Mouse (Mus musculus): ENCODE measurements at regions not wholly inside any gene's neighbourhood (a gene's known extent, or its start where the extent isn't known, plus 50 kb on each side); places are given as distances from the start of the nearest gene placed in this dataset.

GRCm38 (mm10) chr9:41771276-41771675 is 352.8 kb downstream of the Sorl1 start:
- no peaks in the 10 kb centered on the region for H3K36me3 ChIP-seq (ENCODE audit: control insufficient read depth, insufficient read depth)
- H3K27me3 ChIP-seq (ENCODE audit: control insufficient read depth, insufficient read depth, insufficient read length): no peaks in the 10 kb centered on the region
- no peak overlapping the region for H3ac ChIP-seq (ENCODE audit: control insufficient read depth, insufficient read length, low read depth)
- H3K4me3 ChIP-seq (ENCODE audit: insufficient read depth, poor library complexity, severe bottlenecking): no peak overlapping the region
- H3K79me2 ChIP-seq (ENCODE audit: control insufficient read depth, insufficient read depth): no peaks in the 10 kb centered on the region
- H3K79me3 ChIP-seq (ENCODE audit: low read depth): no peaks in the 10 kb centered on the region
- TF ChIP-seq USF1 (IDR thresholded peaks at IDR 0.05; ENCODE audit: low read depth) (no peak), MYOD1 (IDR thresholded peaks at IDR 0.05; ENCODE audit: control insufficient read depth, insufficient read length, low read depth) (no peak), FOSL1 (IDR thresholded peaks at IDR 0.05; ENCODE audit: insufficient read depth, low read length, poor library complexity, severe bottlenecking) (no peak), CTCF (IDR thresholded peaks at IDR 0.05; ENCODE audit: control insufficient read depth, insufficient read depth, insufficient read length) (no peak), CEBPB (IDR thresholded peaks at IDR 0.05; ENCODE audit: low read depth) (no peak), MYOG (IDR thresholded peaks at IDR 0.05; ENCODE audit: control insufficient read depth, extremely low read depth, insufficient read length) (no peak), MAX (IDR thresholded peaks at IDR 0.05) (no peak)

- no peaks in the 10 kb centered on the region for H3K36me3 ChIP-seq (ENCODE audit: control insufficient read depth, insufficient read depth)
- H3K79me2 ChIP-seq (ENCODE audit: control insufficient read depth, insufficient read depth): no peaks in the 10 kb centered on the region
- no peaks in the 10 kb centered on the region for H3K79me3 ChIP-seq (ENCODE audit: low read depth)
- no peak overlapping the region for H3ac ChIP-seq (ENCODE audit: control insufficient read depth, insufficient read length, low read depth)
- H3K27me3 ChIP-seq (ENCODE audit: control insufficient read depth, insufficient read depth, insufficient read length): no peaks in the 10 kb centered on the region
- no peak overlapping the region for H3K4me3 ChIP-seq (ENCODE audit: insufficient read depth, poor library complexity, severe bottlenecking)
- TF ChIP-seq MYOG (IDR thresholded peaks at IDR 0.05; ENCODE audit: control insufficient read depth, extremely low read depth, insufficient read length): no peak
- TF ChIP-seq MAX (IDR thresholded peaks at IDR 0.05): no peak
- no peak for TF ChIP-seq CEBPB (IDR thresholded peaks at IDR 0.05; ENCODE audit: low read depth)
- TF ChIP-seq USF1 (IDR thresholded peaks at IDR 0.05; ENCODE audit: low read depth): no peak
- no peak for TF ChIP-seq CTCF (IDR thresholded peaks at IDR 0.05; ENCODE audit: control insufficient read depth, insufficient read depth, insufficient read length)
- no peak for TF ChIP-seq MYOD1 (IDR thresholded peaks at IDR 0.05; ENCODE audit: control insufficient read depth, insufficient read length, low read depth)
- TF ChIP-seq FOSL1 (IDR thresholded peaks at IDR 0.05; ENCODE audit: insufficient read depth, low read length, poor library complexity, severe bottlenecking): no peak
Observed at GRCm38 (mm10) chr9:41768316-41768715, 355.8 kb downstream of the Sorl1 start.

- TF ChIP-seq USF1 (IDR thresholded peaks at IDR 0.05; ENCODE audit: low read depth): peak; percentile 40
- TF ChIP-seq MYOD1 (IDR thresholded peaks at IDR 0.05; ENCODE audit: control insufficient read depth, insufficient read length, low read depth): peak; percentile 89
- TF ChIP-seq MAX (IDR thresholded peaks at IDR 0.05): no peak
- Histone ChIP-seq H3K36me3 (ENCODE audit: control insufficient read depth, insufficient read depth) (no peaks in the 10 kb centered on the region), H3K27me3 (ENCODE audit: control insufficient read depth, insufficient read depth, insufficient read length) (no peaks in the 10 kb centered on the region), H3K79me3 (ENCODE audit: low read depth) (no peaks in the 10 kb centered on the region), H3K79me2 (ENCODE audit: control insufficient read depth, insufficient read depth) (no peaks in the 10 kb centered on the region), H3ac (ENCODE audit: control insufficient read depth, insufficient read length, low read depth) (no peak overlapping the region), H3K4me3 (ENCODE audit: insufficient read depth, poor library complexity, severe bottlenecking) (no peak overlapping the region)
Observed at GRCm38 (mm10) chr9:41766533-41766920, 357.6 kb downstream of the Sorl1 start.

- Histone ChIP-seq H3K79me3 (ENCODE audit: low read depth) (no peaks in the 10 kb centered on the region), H3K4me3 (ENCODE audit: insufficient read depth, poor library complexity, severe bottlenecking) (no peak overlapping the region), H3ac (ENCODE audit: control insufficient read depth, insufficient read length, low read depth) (no peak overlapping the region), H3K36me3 (ENCODE audit: control insufficient read depth, insufficient read depth) (no peaks in the 10 kb centered on the region), H3K27me3 (ENCODE audit: control insufficient read depth, insufficient read depth, insufficient read length) (no peaks in the 10 kb centered on the region), H3K79me2 (ENCODE audit: control insufficient read depth, insufficient read depth) (no peaks in the 10 kb centered on the region)
- TF ChIP-seq MAX (IDR thresholded peaks at IDR 0.05): no peak
- no peak for TF ChIP-seq CEBPB (IDR thresholded peaks at IDR 0.05; ENCODE audit: low read depth)
- TF ChIP-seq CTCF (IDR thresholded peaks at IDR 0.05; ENCODE audit: control insufficient read depth, insufficient read depth, insufficient read length): no peak
Observed at GRCm38 (mm10) chr9:41765816-41766532, 358.1 kb downstream of the Sorl1 start.

GRCm38 (mm10) chr9:41761050-41761576 is 363.0 kb downstream of the Sorl1 start:
- TF ChIP-seq MYOG (IDR thresholded peaks at IDR 0.05; ENCODE audit: control insufficient read depth, extremely low read depth, insufficient read length) (no peak), MYOD1 (IDR thresholded peaks at IDR 0.05; ENCODE audit: control insufficient read depth, insufficient read length, low read depth) (no peak), MAX (IDR thresholded peaks at IDR 0.05) (no peak), CEBPB (IDR thresholded peaks at IDR 0.05; ENCODE audit: low read depth) (no peak), CTCF (IDR thresholded peaks at IDR 0.05; ENCODE audit: control insufficient read depth, insufficient read depth, insufficient read length) (no peak)

GRCm38 (mm10) chr9:41754434-41755002 is 369.6 kb downstream of the Sorl1 start:
- TF ChIP-seq MYOD1 (IDR thresholded peaks at IDR 0.05; ENCODE audit: control insufficient read depth, insufficient read length, low read depth): no peak
- TF ChIP-seq CEBPB (IDR thresholded peaks at IDR 0.05; ENCODE audit: low read depth): no peak
- TF ChIP-seq USF1 (IDR thresholded peaks at IDR 0.05; ENCODE audit: low read depth): no peak
- TF ChIP-seq MAX (IDR thresholded peaks at IDR 0.05): no peak
- no peak for TF ChIP-seq FOSL1 (IDR thresholded peaks at IDR 0.05; ENCODE audit: insufficient read depth, low read length, poor library complexity, severe bottlenecking)
- TF ChIP-seq CTCF (IDR thresholded peaks at IDR 0.05; ENCODE audit: control insufficient read depth, insufficient read depth, insufficient read length): no peak
- TF ChIP-seq MYOG (IDR thresholded peaks at IDR 0.05; ENCODE audit: control insufficient read depth, extremely low read depth, insufficient read length): no peak
- Histone ChIP-seq H3ac (ENCODE audit: control insufficient read depth, insufficient read length, low read depth) (no peak overlapping the region), H3K36me3 (ENCODE audit: control insufficient read depth, insufficient read depth) (no peaks in the 10 kb centered on the region), H3K27me3 (ENCODE audit: control insufficient read depth, insufficient read depth, insufficient read length) (no peaks in the 10 kb centered on the region), H3K79me3 (ENCODE audit: low read depth) (no peaks in the 10 kb centered on the region), H3K4me3 (ENCODE audit: insufficient read depth, poor library complexity, severe bottlenecking) (no peak overlapping the region), H3K79me2 (ENCODE audit: control insufficient read depth, insufficient read depth) (no peaks in the 10 kb centered on the region)

More at GRCm38 (mm10) chr9:41761050-41761576, 363.0 kb downstream of the Sorl1 start:
- H3K27me3 ChIP-seq (ENCODE audit: control insufficient read depth, insufficient read depth, insufficient read length): no peaks in the 10 kb centered on the region
- H3K79me3 ChIP-seq (ENCODE audit: low read depth): no peaks in the 10 kb centered on the region
- H3K36me3 ChIP-seq (ENCODE audit: control insufficient read depth, insufficient read depth): no peaks in the 10 kb centered on the region
- H3K79me2 ChIP-seq (ENCODE audit: control insufficient read depth, insufficient read depth): no peaks in the 10 kb centered on the region
- no peak overlapping the region for H3ac ChIP-seq (ENCODE audit: control insufficient read depth, insufficient read length, low read depth)
- no peak overlapping the region for H3K4me3 ChIP-seq (ENCODE audit: insufficient read depth, poor library complexity, severe bottlenecking)

Measured in C2C12 (cell line).